Mouse (Mus musculus) neural tube, embryonic 11.5 days (tissue): ENCODE data around the gene Pik3cb. TPM values are rescaled to one million over a fixed set of nuclear protein-coding genes. Genes with fewer than 3 reads are reported as not detected.

Experiments used
- ATAC-seq: fragments of 200-750 bp; cut with Nextera tagmentation; 2 replicates; pipeline ENCODE4 v1.8.0; 2017; ENCODE audit warnings: moderate number of reproducible peaks, mild to moderate bottlenecking, moderate TSS enrichment, moderate library complexity; ENCODE audit not compliant: insufficient read depth, low FRiP score, low TSS enrichment
- DNase-seq: peaks from one replicate; pipeline ENCODE4 v3.0.0-alpha.2; 2015; ENCODE audit warnings: low spot score
- H3K27ac ChIP-seq: fragments of 300-500 bp; sonication (generic); 2 replicates; pipeline ENCODE4 v1.5.1; 2014; ENCODE audit warnings: low read depth, mild to moderate bottlenecking, low read length
- H3K27me3 ChIP-seq: fragments of 300-500 bp; sonication (generic); 2 replicates; pipeline ENCODE4 v1.6.1; 2014; ENCODE audit warnings: mild to moderate bottlenecking, low read length, mixed read lengths; ENCODE audit not compliant: control insufficient read depth, insufficient read depth
- H3K36me3 ChIP-seq: fragments of 300-500 bp; sonication (generic); 2 replicates; pipeline ENCODE4 v1.6.1; 2014; ENCODE audit warnings: mild to moderate bottlenecking, low read length, moderate library complexity, mixed read lengths; ENCODE audit not compliant: control insufficient read depth, insufficient read depth
- H3K4me1 ChIP-seq: fragments of 300-500 bp; sonication (generic); 2 replicates; pipeline ENCODE4 v1.6.1; 2014; ENCODE audit warnings: low read length, mixed read lengths; ENCODE audit not compliant: control insufficient read depth, insufficient read depth
- H3K4me2 ChIP-seq: fragments of 300-500 bp; sonication (generic); 2 replicates; pipeline ENCODE4 v1.6.1; 2014; ENCODE audit warnings: low read depth, mild to moderate bottlenecking, moderate library complexity
- H3K4me3 ChIP-seq: fragments of 300-500 bp; sonication (generic); 2 replicates; pipeline ENCODE4 v1.5.1; 2014; ENCODE audit warnings: low read depth, low read length
- H3K9ac ChIP-seq: fragments of 300-500 bp; sonication (generic); 2 replicates; pipeline ENCODE4 v1.6.1; 2014; ENCODE audit warnings: mild to moderate bottlenecking, low read length
- H3K9me3 ChIP-seq: fragments of 300-500 bp; sonication (generic); 2 replicates; pipeline ENCODE4 v1.6.1; 2016; ENCODE audit warnings: low read length; ENCODE audit not compliant: control insufficient read depth
- WGBS: fragments of 180-500 bp; shearing (Covaris S2); extraction: QIAGEN DNeasy Blood & Tissue Kit; methylation state at CpG from one replicate; pipeline ENCODE4 v1.1.7; 2014; 5-methylcytosine and 5-hydroxymethylcytosine counted together
- polyA plus RNA-seq: library from polyadenylated mRNA; unstranded; fragments of >200 nt; fragmentation: Nextera tagmentation; extraction: Ambion mirVana; gene quantifications from 2 replicates; pipeline ENCODE4 v1.2.1, GENCODE M21; 2014

The Pik3cb gene
- polyA plus RNA-seq, 1 experiment from 2014 or later, result 1.4 TPM

GRCm38 (mm10) chr9:99081308-99081707, 59.1 kb downstream of the Pik3cb start:
- no peaks in the 10 kb centered on the region for H3K27me3 ChIP-seq
- no peak overlapping the region for H3K4me3 ChIP-seq
- WGBS, result 85% methylated on average over 3 of the region's 3 CpGs
- DNase-seq, result no peak
- no peaks in the 10 kb centered on the region for H3K36me3 ChIP-seq
- no peak for ATAC-seq
- H3K27ac ChIP-seq, result no peak overlapping the region
- no peaks in the 10 kb centered on the region for H3K9me3 ChIP-seq
- no peaks in the 10 kb centered on the region for H3K4me1 ChIP-seq
- no peak overlapping the region for H3K4me2 ChIP-seq
- no peak overlapping the region for H3K9ac ChIP-seq

GRCm38 (mm10) chr9:99080657-99081056, 59.8 kb downstream of the Pik3cb start:
- WGBS, result 93% methylated on average over 2 of the region's 2 CpGs
- H3K4me1 ChIP-seq, result no peaks in the 10 kb centered on the region
- DNase-seq (no peak), ATAC-seq (no peak)
- no peak overlapping the region for H3K4me2 ChIP-seq
- H3K9ac ChIP-seq, result no peak overlapping the region
- H3K27me3 ChIP-seq, result no peaks in the 10 kb centered on the region
- no peak overlapping the region for H3K4me3 ChIP-seq
- no peak overlapping the region for H3K27ac ChIP-seq
- H3K9me3 ChIP-seq, result no peaks in the 10 kb centered on the region
- no peaks in the 10 kb centered on the region for H3K36me3 ChIP-seq

GRCm38 (mm10) chr9:99074462-99074861, 66.0 kb downstream of the Pik3cb start:
- no peak for DNase-seq
- Histone ChIP-seq H3K4me3 (no peak overlapping the region), H3K9me3 (no peaks in the 10 kb centered on the region)

GRCm38 (mm10) chr9:99072538-99072937, 67.9 kb downstream of the Pik3cb start:
- Histone ChIP-seq H3K27ac (no peak overlapping the region), H3K9me3 (no peaks in the 10 kb centered on the region), H3K4me2 (no peak overlapping the region), H3K27me3 (no peaks in the 10 kb centered on the region), H3K9ac (no peak overlapping the region), H3K4me3 (no peak overlapping the region), H3K36me3 (no peaks in the 10 kb centered on the region), H3K4me1 (no peaks in the 10 kb centered on the region)
- 51% methylated on average over 4 of the region's 4 CpGs for WGBS
- ATAC-seq (no peak), DNase-seq (no peak)

More at GRCm38 (mm10) chr9:99074462-99074861, 66.0 kb downstream of the Pik3cb start:
- Histone ChIP-seq H3K36me3 (no peaks in the 10 kb centered on the region), H3K4me1 (no peaks in the 10 kb centered on the region), H3K9ac (no peak overlapping the region), H3K27ac (no peak overlapping the region), H3K4me2 (no peak overlapping the region), H3K27me3 (no peaks in the 10 kb centered on the region)
- ATAC-seq, result no peak
- WGBS, result 67% methylated on average over 2 of the region's 2 CpGs

- Histone ChIP-seq H3K9me3 (no peaks in the 10 kb centered on the region), H3K4me1 (no peaks in the 10 kb centered on the region), H3K36me3 (no peaks in the 10 kb centered on the region), H3K4me2 (no peak overlapping the region), H3K9ac (no peak overlapping the region), H3K4me3 (no peak overlapping the region), H3K27ac (no peak overlapping the region), H3K27me3 (no peaks in the 10 kb centered on the region)
- ATAC-seq (no peak), DNase-seq (no peak)
- 82% methylated on average over 5 of the region's 5 CpGs for WGBS
Measured at GRCm38 (mm10) chr9:99065311-99065710, 75.1 kb downstream of the Pik3cb start.

- H3K9me3 ChIP-seq, result no peaks in the 10 kb centered on the region
- no peak for DNase-seq
- H3K27ac ChIP-seq, result no peak overlapping the region
- ATAC-seq, result no peak
- no peak overlapping the region for H3K9ac ChIP-seq
- no peaks in the 10 kb centered on the region for H3K27me3 ChIP-seq
- H3K36me3 ChIP-seq, result no peaks in the 10 kb centered on the region
- no peak overlapping the region for H3K4me2 ChIP-seq
- no peak overlapping the region for H3K4me3 ChIP-seq
- 62% methylated on average over 2 of the region's 2 CpGs for WGBS
- H3K4me1 ChIP-seq, result no peaks in the 10 kb centered on the region
Measured at GRCm38 (mm10) chr9:99064216-99064615, 76.2 kb downstream of the Pik3cb start.

GRCm38 (mm10) chr9:99062544-99062943, 77.9 kb downstream of the Pik3cb start:
- ATAC-seq, result peak; percentile 67; the same call in 1 of the 2 replicates
- DNase-seq, result peak; percentile 78
- Histone ChIP-seq H3K9ac (no peak overlapping the region), H3K9me3 (no peaks in the 10 kb centered on the region), H3K27ac (no peak overlapping the region), H3K4me1 (no peaks in the 10 kb centered on the region), H3K27me3 (no peaks in the 10 kb centered on the region), H3K36me3 (no peaks in the 10 kb centered on the region), H3K4me2 (no peak overlapping the region), H3K4me3 (no peak overlapping the region)
- 42% methylated on average over 7 of the region's 7 CpGs for WGBS

- H3K27me3 ChIP-seq, result no peaks in the 10 kb centered on the region
- H3K4me2 ChIP-seq, result no peak overlapping the region
- no peak overlapping the region for H3K4me3 ChIP-seq
- 92% methylated on average over 3 of the region's 3 CpGs for WGBS
- no peaks in the 10 kb centered on the region for H3K36me3 ChIP-seq
- H3K9me3 ChIP-seq, result no peaks in the 10 kb centered on the region
- ATAC-seq (no peak), DNase-seq (no peak)
- no peak overlapping the region for H3K9ac ChIP-seq
- H3K27ac ChIP-seq, result no peak overlapping the region
- no peaks in the 10 kb centered on the region for H3K4me1 ChIP-seq
Measured at GRCm38 (mm10) chr9:99057751-99058150, 82.7 kb downstream of the Pik3cb start.

GRCm38 (mm10) chr9:99049760-99050159, 90.7 kb downstream of the Pik3cb start:
- no peaks in the 10 kb centered on the region for H3K9me3 ChIP-seq
- H3K4me3 ChIP-seq, result no peak overlapping the region
- no peak overlapping the region for H3K27ac ChIP-seq
- no peak for DNase-seq
- WGBS, result 68% methylated on average over 6 of the region's 6 CpGs
- H3K4me1 ChIP-seq, result no peaks in the 10 kb centered on the region
- no peak overlapping the region for H3K9ac ChIP-seq
- H3K27me3 ChIP-seq, result no peaks in the 10 kb centered on the region
- no peak for ATAC-seq
- H3K4me2 ChIP-seq, result no peak overlapping the region
- H3K36me3 ChIP-seq, result no peaks in the 10 kb centered on the region; the same call in 1 of the 2 replicates
